8 mouse cellular contexts compared by ENCODE assay signal in genomic region chr7:16746093-16746492, GRCm38 (mm10). TPM values are rescaled to one million over a fixed set of nuclear protein-coding genes. Genes with fewer than 3 reads are reported as not detected.
DNase-seq lines count a peak whose midpoint lies in the region; ATAC-seq and TF ChIP-seq lines count a peak whose summit lies in the region.

No protein-coding gene starts in this region.

- H3K27me3 ChIP-seq in forebrain, embryonic 11.5 days (ENCODE audit: control insufficient read depth, insufficient read depth, low read length) = no peaks in the 10 kb centered on the region
- H3K27me3 ChIP-seq in kidney, embryonic 15.5 days = no peaks in the 10 kb centered on the region

- peak; percentile 57 to 70 for DNase-seq in right cerebral cortex, postnatal 10 days (ENCODE audit: low spot score in 2 of 2)
- DNase-seq in right cerebral cortex, postnatal 25 days = no peak
- DNase-seq in forebrain, embryonic 11.5 days (ENCODE audit: low spot score) = peak; percentile 76
- DNase-seq in lung, adult 2 months = peak; percentile 29
- DNase-seq in retina, embryonic 14.5 days (ENCODE audit: low spot score) = peak; percentile 85
- no peak for DNase-seq in urinary bladder, postnatal 36 days (ENCODE audit: low spot score in 2 of 2)

- no peak overlapping the region for H3K9ac ChIP-seq in forebrain, embryonic 11.5 days (ENCODE audit: low read length)
- no peak overlapping the region for H3K9ac ChIP-seq in kidney, embryonic 15.5 days

- H3K4me3 ChIP-seq in bone marrow, adult 2 months (replicated peaks; ENCODE audit: control insufficient read depth, low read depth, low read length) = no peak overlapping the region
- no peak overlapping the region for H3K4me3 ChIP-seq in forebrain, embryonic 11.5 days (ENCODE audit: low read depth, low read length)
- no peak overlapping the region for H3K4me3 ChIP-seq in kidney, embryonic 15.5 days (replicated peaks)
- no peak overlapping the region for H3K4me3 ChIP-seq in lung, adult 2 months (replicated peaks; ENCODE audit: extremely low read depth, low read depth, low read length)

- TF ChIP-seq POLR2A in bone marrow, adult 2 months (IDR thresholded peaks at IDR 0.05; ENCODE audit: borderline replicate concordance, control insufficient read depth, low read depth, low read length) = no peak
- TF ChIP-seq POLR2A in lung, adult 2 months (IDR thresholded peaks at IDR 0.05; ENCODE audit: borderline replicate concordance, extremely low read depth, low read depth, low read length) = no peak

- WGBS in bone marrow, adult 2 months = 60% methylated on average over 3 of the region's 3 CpGs
- WGBS in forebrain, embryonic 11.5 days = 51% methylated on average over 3 of the region's 3 CpGs
- 63% methylated on average over 3 of the region's 3 CpGs for WGBS in kidney, embryonic 15.5 days
- 61% methylated on average over 3 of the region's 3 CpGs for WGBS in lung, adult 2 months

- no peaks in the 10 kb centered on the region; the same call in 1 of the 2 replicates for H3K36me3 ChIP-seq in forebrain, embryonic 11.5 days (ENCODE audit: control insufficient read depth, insufficient read depth, low read length)
- peaks cover 71% of the 10 kb centered on the region for H3K36me3 ChIP-seq in kidney, embryonic 15.5 days

- peak; percentile 19; the same call in 1 of the 2 replicates for TF ChIP-seq CTCF in bone marrow, adult 2 months (IDR thresholded peaks at IDR 0.05; ENCODE audit: control insufficient read depth, insufficient read depth, low read length)
- peak; percentile 35; the same call in 1 of the 2 replicates for TF ChIP-seq CTCF in lung, adult 2 months (IDR thresholded peaks at IDR 0.05; ENCODE audit: insufficient read depth, low read length)

- no peak overlapping the region for H3K27ac ChIP-seq in bone marrow, adult 2 months (ENCODE audit: control insufficient read depth, insufficient read depth, low read depth, low read length, poor library complexity)
- H3K27ac ChIP-seq in forebrain, embryonic 11.5 days (ENCODE audit: low read depth, low read length) = no peak overlapping the region
- no peak overlapping the region for H3K27ac ChIP-seq in kidney, embryonic 15.5 days

- no peaks in the 10 kb centered on the region; the same call in 1 of the 2 replicates for H3K4me1 ChIP-seq in bone marrow, adult 2 months (ENCODE audit: control insufficient read depth, insufficient read depth, low read length)
- H3K4me1 ChIP-seq in forebrain, embryonic 11.5 days (replicated peaks; ENCODE audit: control insufficient read depth, insufficient read depth, low read length) = no peaks in the 10 kb centered on the region
- no peaks in the 10 kb centered on the region for H3K4me1 ChIP-seq in kidney, embryonic 15.5 days
- H3K4me1 ChIP-seq in lung, adult 2 months (ENCODE audit: control insufficient read depth, insufficient read depth, low read length) = peaks cover 2% of the 10 kb centered on the region; the same call in 1 of the 2 replicates

- H3K9me3 ChIP-seq in forebrain, embryonic 11.5 days (ENCODE audit: control insufficient read depth, low read length) = no peaks in the 10 kb centered on the region
- no peaks in the 10 kb centered on the region for H3K9me3 ChIP-seq in kidney, embryonic 15.5 days (replicated peaks)

- peak; percentile 73 for ATAC-seq in forebrain, embryonic 11.5 days (replicated peaks; ENCODE audit: low FRiP score)
- peak; percentile 44; the same call in 1 of the 2 replicates for ATAC-seq in kidney, embryonic 15.5 days (replicated peaks; ENCODE audit: low FRiP score)

- no peak overlapping the region for H3K4me2 ChIP-seq in forebrain, embryonic 11.5 days (ENCODE audit: low read depth, low read length, severe bottlenecking)
- no peak overlapping the region for H3K4me2 ChIP-seq in kidney, embryonic 15.5 days

RNA-seq across cellular contexts. Expression of gene Ap2s1, which starts 7.9 kb away (rescaled TPM):
- polyA plus RNA-seq in bone marrow, adult 2 months (2011; ENCODE audit: insufficient read depth, insufficient read length, low replicate concordance, missing spikeins) = 173 and 200 TPM in 2 replicates
- 270 and 272 TPM in 2 replicates for polyA plus RNA-seq in forebrain, embryonic 11.5 days (2014; fragmentation: Nextera tagmentation; extraction: Ambion mirVana)
- 255 and 262 TPM in 2 replicates for polyA plus RNA-seq in kidney, embryonic 15.5 days (2015; fragmentation: Nextera tagmentation; extraction: Ambion mirVana)
- polyA plus RNA-seq in lung, adult 2 months (2012; rRNA removed) = 206 and 228 TPM in 2 replicates

RNA-seq across cellular contexts. Expression of gene Ceacam9, which starts 24.4 kb away (rescaled TPM):
- polyA plus RNA-seq in bone marrow, adult 2 months (2011; ENCODE audit: insufficient read depth, insufficient read length, low replicate concordance, missing spikeins) = not detected in 2 replicates
- polyA plus RNA-seq in forebrain, embryonic 11.5 days (2014; fragmentation: Nextera tagmentation; extraction: Ambion mirVana) = not detected in 2 replicates
- not detected in 2 replicates for polyA plus RNA-seq in kidney, embryonic 15.5 days (2015; fragmentation: Nextera tagmentation; extraction: Ambion mirVana)
- polyA plus RNA-seq in lung, adult 2 months (2012; rRNA removed) = not detected in 2 replicates

RNA-seq across cellular contexts. Expression of gene Slc1a5, which starts 35.0 kb away (rescaled TPM):
- 186 and 343 TPM in 2 replicates for polyA plus RNA-seq in bone marrow, adult 2 months (2011; ENCODE audit: insufficient read depth, insufficient read length, low replicate concordance, missing spikeins)
- 33.9 and 34.1 TPM in 2 replicates for polyA plus RNA-seq in forebrain, embryonic 11.5 days (2014; fragmentation: Nextera tagmentation; extraction: Ambion mirVana)
- polyA plus RNA-seq in kidney, embryonic 15.5 days (2015; fragmentation: Nextera tagmentation; extraction: Ambion mirVana) = 46.9 and 48.6 TPM in 2 replicates
- 190 and 201 TPM in 2 replicates for polyA plus RNA-seq in lung, adult 2 months (2012; rRNA removed)

Comparison
In these comparisons a context has a peak if more than half of its experiments do, and no peak if none do; other contexts are left out.
1. DNase-seq: peak in right cerebral cortex, postnatal 10 days (2 of 2), forebrain, embryonic 11.5 days (single experiment), lung, adult 2 months (single experiment) and retina, embryonic 14.5 days (single experiment); none in right cerebral cortex, postnatal 25 days (single experiment) and urinary bladder, postnatal 36 days (0 of 2).